Mouse (Mus musculus) erythroblast, embryonic 14.5 days (primary cell): ENCODE data around the gene Parp12.

Experiments
- GATA1 ChIP-seq: IDR thresholded peaks from 2 replicates; pipeline ENCODE4 v1.6.1; 2012; ENCODE audit warnings: low read length, inconsistent platforms, mixed read lengths
- TAL1 ChIP-seq: IDR thresholded peaks from 3 replicates; pipeline ENCODE4 v1.6.1; 2012; ENCODE audit warnings: low read length, inconsistent platforms, mixed read lengths

DNA sequence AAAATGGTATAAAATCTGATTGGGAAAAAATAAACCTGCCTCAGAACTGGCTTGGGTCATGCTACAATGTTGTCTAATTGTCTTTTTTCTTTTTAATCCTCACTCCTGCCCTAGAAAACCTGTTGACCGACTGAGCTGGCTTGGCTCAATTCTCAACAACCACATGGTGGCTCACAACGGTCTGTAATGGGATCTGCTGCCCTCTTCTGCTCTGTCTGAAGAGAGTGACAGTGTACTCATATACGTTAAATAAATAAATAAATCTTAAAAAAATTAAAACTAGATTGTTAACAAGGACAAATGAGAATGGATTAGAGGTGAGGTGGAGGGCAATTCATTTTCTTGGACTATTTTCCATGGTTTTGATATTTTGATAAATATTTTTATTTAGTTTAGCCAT lies 2.5 kb upstream of the Parp12 start:
- no peak for TF ChIP-seq GATA1
- TF ChIP-seq TAL1: no peak
